Mouse (Mus musculus): ENCODE data around the gene Igf1r. TPM values are rescaled to one million over a fixed set of nuclear protein-coding genes. Genes with fewer than 3 reads are reported as not detected.

The Igf1r gene
- total RNA-seq, 2 experiments from 2014 or later = 8.0 to 8.3 TPM

- intact Hi-C loops (cut with DNase I) = no loop called here
- DNase-seq = no peak
- H3K27ac ChIP-seq = no peak overlapping the region
- no peak overlapping the region for H3K4me3 ChIP-seq
- TF ChIP-seq CTCF (IDR thresholded peaks at IDR 0.05) = no peak
Measured at GRCm38 (mm10) chr7:68015404-68015803, 62.8 kb downstream of the Igf1r start.

- intact Hi-C loops (cut with DNase I) = no loop called here
- Histone ChIP-seq H3K27ac (no peak overlapping the region), H3K4me3 (no peak overlapping the region)
- DNase-seq = no peak
- no peak for TF ChIP-seq CTCF (IDR thresholded peaks at IDR 0.05)
Measured at GRCm38 (mm10) chr7:68018038-68018437, 65.4 kb downstream of the Igf1r start.

- peak; percentile 46 for DNase-seq
- H3K27ac ChIP-seq = peak overlapping the region; percentile 77; the same call in 1 of the 2 replicates
- no peak overlapping the region for H3K4me3 ChIP-seq
- TF ChIP-seq CTCF (IDR thresholded peaks at IDR 0.05) = peak; percentile 13; the same call in 1 of the 2 replicates
- intact Hi-C loops (cut with DNase I) = no loop called here
Measured at GRCm38 (mm10) chr7:68020556-68020955, 67.9 kb downstream of the Igf1r start.

GRCm38 (mm10) chr7:68021741-68022140 lies 69.1 kb downstream of the Igf1r start:
- H3K27ac ChIP-seq = peak overlapping the region; percentile 77
- intact Hi-C loops (cut with DNase I) = no loop called here
- peak; percentile 72 for DNase-seq
- no peak overlapping the region for H3K4me3 ChIP-seq
- TF ChIP-seq CTCF (IDR thresholded peaks at IDR 0.05) = no peak

GRCm38 (mm10) chr7:68022188-68022587 lies 69.6 kb downstream of the Igf1r start:
- peak; percentile 23 for DNase-seq
- TF ChIP-seq CTCF (IDR thresholded peaks at IDR 0.05) = no peak
- Histone ChIP-seq H3K4me3 (no peak overlapping the region), H3K27ac (peak overlapping the region; percentile 77)
- intact Hi-C loops (cut with DNase I) = no loop called here

- intact Hi-C loops (cut with DNase I) = no loop called here
- Histone ChIP-seq H3K27ac (no peak overlapping the region), H3K4me3 (no peak overlapping the region)
- no peak for TF ChIP-seq CTCF (IDR thresholded peaks at IDR 0.05)
- no peak for DNase-seq
Measured at GRCm38 (mm10) chr7:68023882-68024281, 71.3 kb downstream of the Igf1r start.

- intact Hi-C loops (cut with DNase I) = no loop called here
- DNase-seq = no peak
- no peak for TF ChIP-seq CTCF (IDR thresholded peaks at IDR 0.05)
- no peak overlapping the region for H3K27ac ChIP-seq
- no peak overlapping the region for H3K4me3 ChIP-seq
Measured at GRCm38 (mm10) chr7:68024625-68025024, 72.0 kb downstream of the Igf1r start.

GRCm38 (mm10) chr7:68025396-68025795 lies 72.8 kb downstream of the Igf1r start:
- intact Hi-C loops (cut with DNase I) = no loop called here
- Histone ChIP-seq H3K27ac (no peak overlapping the region), H3K4me3 (no peak overlapping the region)
- no peak for DNase-seq
- TF ChIP-seq CTCF (IDR thresholded peaks at IDR 0.05) = no peak

- H3K27ac ChIP-seq = no peak overlapping the region
- DNase-seq = no peak
- no peak for TF ChIP-seq CTCF (IDR thresholded peaks at IDR 0.05)
- intact Hi-C loops (cut with DNase I) = no loop called here
- no peak overlapping the region for H3K4me3 ChIP-seq
Measured at GRCm38 (mm10) chr7:68026076-68026475, 73.4 kb downstream of the Igf1r start.

GRCm38 (mm10) chr7:68028167-68028566 lies 75.5 kb downstream of the Igf1r start:
- no peak overlapping the region for H3K4me3 ChIP-seq
- no peak for TF ChIP-seq CTCF (IDR thresholded peaks at IDR 0.05)
- DNase-seq = no peak
- no peak overlapping the region for H3K27ac ChIP-seq
- intact Hi-C loops (cut with DNase I) = no loop called here

- Histone ChIP-seq H3K4me3 (no peak overlapping the region), H3K27ac (peak overlapping the region; percentile 20; the same call in 1 of the 2 replicates)
- intact Hi-C loops (cut with DNase I) = no loop called here
- no peak for TF ChIP-seq CTCF (IDR thresholded peaks at IDR 0.05)
- no peak for DNase-seq
Measured at GRCm38 (mm10) chr7:68030846-68031245, 78.2 kb downstream of the Igf1r start.

GRCm38 (mm10) chr7:68036527-68036926 lies 83.9 kb downstream of the Igf1r start:
- intact Hi-C loops (cut with DNase I) = no loop called here
- H3K4me3 ChIP-seq = no peak overlapping the region
- TF ChIP-seq CTCF (IDR thresholded peaks at IDR 0.05) = no peak
- H3K27ac ChIP-seq = no peak overlapping the region
- no peak for DNase-seq

- no peak for DNase-seq
- intact Hi-C loops (cut with DNase I) = no loop called here
- Histone ChIP-seq H3K27ac (no peak overlapping the region), H3K4me3 (no peak overlapping the region)
- no peak for TF ChIP-seq CTCF (IDR thresholded peaks at IDR 0.05)
Measured at GRCm38 (mm10) chr7:68038846-68039245, 86.2 kb downstream of the Igf1r start.

GRCm38 (mm10) chr7:68039550-68039949 lies 86.9 kb downstream of the Igf1r start:
- no peak for TF ChIP-seq CTCF (IDR thresholded peaks at IDR 0.05)
- intact Hi-C loops (cut with DNase I) = no loop called here
- H3K27ac ChIP-seq = no peak overlapping the region
- no peak overlapping the region for H3K4me3 ChIP-seq
- DNase-seq = no peak

Data from gastrocnemius, adult 2 months (tissue).